Mouse (Mus musculus) midbrain, embryonic 14.5 days (tissue): ENCODE measurements around the gene Upf2. TPM values are rescaled to one million over a fixed set of nuclear protein-coding genes. Genes with fewer than 3 reads are reported as not detected.
"Not testable (repeated sequence)": the region's sequence is repeated elsewhere in the genome, so short reads cannot be mapped to it uniquely, and the experiment has no call there.

ENCODE experiments used
- ATAC-seq: fragments of 200-750 bp; cut with Nextera tagmentation; 2 replicates; pipeline ENCODE4 v1.8.0; 2017; ENCODE audit warnings: moderate number of reproducible peaks, moderate library complexity; ENCODE audit not compliant: low FRiP score, low TSS enrichment
- DNase-seq: peaks from one replicate; pipeline ENCODE4 v3.0.0-alpha.2; 2015
- H3K27ac ChIP-seq: fragments of 300-500 bp; sonication (generic); replicated peaks from 2 replicates; pipeline ENCODE4 v1.5.1; 2014; ENCODE audit warnings: mild to moderate bottlenecking, low read depth, low read length, moderate library complexity
- H3K27me3 ChIP-seq: fragments of 300-500 bp; sonication (generic); 2 replicates; pipeline ENCODE4 v1.6.1; 2014; ENCODE audit warnings: low read length, control low read depth, mixed read lengths; ENCODE audit not compliant: control insufficient read depth, insufficient read depth
- H3K36me3 ChIP-seq: fragments of 300-500 bp; sonication (generic); 2 replicates; pipeline ENCODE4 v1.6.1; 2014; ENCODE audit warnings: low read length, control low read depth; ENCODE audit not compliant: control insufficient read depth, insufficient read depth
- H3K4me1 ChIP-seq: fragments of 300-500 bp; sonication (generic); 2 replicates; pipeline ENCODE4 v1.6.1; 2014; ENCODE audit warnings: mild to moderate bottlenecking, antibody characterized with exemption, low read length, control low read depth; ENCODE audit not compliant: control insufficient read depth, insufficient read depth
- H3K4me2 ChIP-seq: fragments of 300-500 bp; sonication (generic); 2 replicates; pipeline ENCODE4 v1.6.1; 2014; ENCODE audit warnings: mild to moderate bottlenecking, low read length, moderate library complexity
- H3K4me3 ChIP-seq: fragments of 300-500 bp; sonication (generic); replicated peaks from 2 replicates; pipeline ENCODE4 v1.5.1; 2014; ENCODE audit warnings: low read depth, low read length
- H3K9ac ChIP-seq: fragments of 300-500 bp; sonication (generic); replicated peaks from 2 replicates; pipeline ENCODE4 v1.6.1; 2014; ENCODE audit warnings: mild to moderate bottlenecking, low read length, moderate library complexity
- H3K9me3 ChIP-seq: fragments of 300-500 bp; sonication (generic); 2 replicates; pipeline ENCODE4 v1.6.1; 2016; ENCODE audit warnings: low read length, control low read depth, mixed read lengths; ENCODE audit not compliant: control insufficient read depth
- WGBS: fragments of 180-500 bp; shearing (Covaris S2); extraction: QIAGEN DNeasy Blood & Tissue Kit; methylation state at CpG from one replicate; pipeline ENCODE4 v1.1.7; 2014; 5-methylcytosine and 5-hydroxymethylcytosine counted together
- polyA plus RNA-seq: library from polyadenylated mRNA; unstranded; fragments of >200 nt; fragmentation: Nextera tagmentation; extraction: Ambion mirVana; gene quantifications from 2 replicates; pipeline ENCODE4 v1.2.1, GENCODE M21; 2014

Gene Upf2
- polyA plus RNA-seq, 1 experiment from 2014 or later: 12.2 TPM

DNA sequence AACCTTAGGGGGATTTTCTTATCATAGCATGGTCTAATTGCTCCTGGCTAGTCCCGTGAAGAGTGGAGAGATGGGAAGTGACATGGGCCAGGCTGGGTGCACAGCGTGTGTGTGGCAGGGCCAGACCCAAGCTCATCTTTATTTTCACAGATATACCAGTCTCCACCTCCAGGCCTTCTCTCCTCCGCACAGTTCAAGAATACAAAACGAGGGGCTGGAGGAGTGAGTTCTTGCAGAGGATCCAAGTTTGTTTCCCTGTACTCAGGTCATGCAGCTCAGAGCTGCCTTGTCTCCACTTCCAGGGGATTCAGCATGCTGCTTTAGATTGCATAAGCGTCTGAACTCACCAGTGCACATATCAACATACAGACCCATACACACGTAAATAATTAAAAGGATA is 131.3 kb downstream of the Upf2 start:
- Histone ChIP-seq H3K4me2 (no peak overlapping the region), H3K9ac (no peak overlapping the region), H3K27ac (no peak overlapping the region), H3K36me3 (no peaks in the 10 kb centered on the region), H3K4me3 (no peak overlapping the region), H3K9me3 (no peaks in the 10 kb centered on the region), H3K27me3 (no peaks in the 10 kb centered on the region), H3K4me1 (no peaks in the 10 kb centered on the region)
- DNase-seq: no peak
- ATAC-seq: no peak
- 84% methylated on average over 6 of the region's 6 CpGs for WGBS

DNA sequence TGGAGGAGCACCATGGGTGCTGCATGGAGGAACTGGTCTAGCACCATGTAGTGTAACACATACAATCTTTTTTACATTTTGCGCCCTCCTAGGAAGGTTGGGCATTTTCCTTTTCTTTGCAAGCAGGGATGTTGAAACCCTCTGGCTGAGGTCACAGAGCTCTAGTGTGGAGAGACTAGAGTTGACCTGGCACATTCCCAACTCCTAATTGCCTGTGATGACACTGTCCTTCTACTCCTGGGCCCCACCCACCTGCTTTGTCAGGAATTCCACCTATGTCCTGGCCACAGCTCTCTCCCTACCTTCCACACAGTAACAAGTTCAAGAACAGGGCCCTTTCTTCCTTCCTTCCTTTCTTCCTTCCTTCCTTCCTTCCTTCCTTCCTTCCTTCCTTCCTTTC is 132.4 kb downstream of the Upf2 start:
- Histone ChIP-seq H3K27me3 (no peaks in the 10 kb centered on the region), H3K4me3 (no peak overlapping the region), H3K9ac (no peak overlapping the region), H3K4me2 (no peak overlapping the region), H3K9me3 (no peaks in the 10 kb centered on the region), H3K27ac (no peak overlapping the region), H3K4me1 (no peaks in the 10 kb centered on the region), H3K36me3 (no peaks in the 10 kb centered on the region)
- WGBS: 89% methylated on average over 1 of the region's 1 CpGs
- no peak for ATAC-seq
- no peak for DNase-seq

DNA sequence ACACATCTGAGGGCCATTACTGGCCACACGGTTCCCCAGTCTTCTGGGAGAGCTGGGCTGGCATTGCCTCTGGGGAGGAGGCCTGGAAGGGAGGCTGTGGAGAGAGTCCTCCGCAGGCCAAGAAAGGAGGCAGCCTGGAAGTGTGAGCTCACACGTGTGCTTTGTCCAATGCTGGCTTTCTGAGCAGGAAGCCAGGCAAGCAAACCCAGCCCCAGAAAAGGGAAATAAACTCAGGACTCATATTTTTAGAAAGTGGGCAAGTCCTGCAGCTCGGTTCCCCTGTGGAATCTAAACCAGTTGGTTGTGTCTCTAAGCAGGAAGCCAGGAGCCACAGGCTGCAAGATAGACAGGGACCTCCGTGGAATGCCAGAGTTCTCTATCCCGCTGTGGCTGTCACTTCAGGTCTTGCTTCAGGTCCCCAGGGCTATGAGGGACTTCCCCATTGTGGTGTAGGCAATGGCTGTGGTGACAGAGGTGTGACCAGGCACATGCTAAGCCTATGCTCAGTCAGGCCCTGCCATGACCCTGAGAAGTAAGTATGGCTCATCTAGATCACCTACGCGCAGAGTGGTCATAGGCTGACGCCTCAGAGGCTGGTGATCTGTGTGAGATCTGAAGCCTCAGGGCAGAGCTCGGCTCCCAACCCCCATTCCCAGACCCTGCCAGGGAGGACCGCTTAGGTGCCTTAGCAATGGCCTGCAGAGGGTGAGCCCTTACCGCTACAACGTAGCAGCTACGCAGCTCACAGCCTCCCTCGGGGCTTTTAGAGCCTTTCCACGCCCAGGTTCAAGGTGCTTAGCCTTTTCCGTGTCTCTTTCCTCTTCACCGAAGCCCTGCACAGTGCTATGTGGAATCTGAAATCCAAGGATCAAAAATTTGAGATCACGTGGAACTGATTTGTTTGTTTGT is 134.6 kb downstream of the Upf2 start:
- Histone ChIP-seq H3K9me3 (no peaks in the 10 kb centered on the region), H3K4me3 (no peak overlapping the region), H3K27ac (no peak overlapping the region), H3K27me3 (no peaks in the 10 kb centered on the region), H3K36me3 (no peaks in the 10 kb centered on the region), H3K9ac (no peak overlapping the region), H3K4me2 (no peak overlapping the region), H3K4me1 (no peaks in the 10 kb centered on the region)
- no peak for DNase-seq
- 84% methylated on average over 19 of the region's 19 CpGs for WGBS
- ATAC-seq: no peak

DNA sequence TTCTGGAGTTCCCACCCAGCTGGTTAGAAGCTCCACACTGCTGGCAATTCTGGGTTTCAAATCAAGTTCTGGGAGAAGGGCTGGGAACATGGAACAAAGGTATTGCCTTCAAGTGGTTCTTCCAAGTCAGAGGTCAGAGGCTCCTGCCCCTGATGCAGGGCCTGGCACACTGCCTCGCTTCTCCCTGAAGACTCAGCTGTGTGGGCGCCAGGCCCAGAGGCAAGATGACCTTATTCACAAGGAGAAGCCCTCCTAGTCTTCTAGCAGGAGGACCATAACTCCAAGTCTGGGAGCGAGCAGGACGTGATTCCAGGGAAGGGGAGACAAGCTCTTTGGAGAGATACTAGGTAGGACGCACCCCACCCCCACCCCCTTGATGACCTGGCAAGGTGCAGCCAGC is 135.9 kb downstream of the Upf2 start:
- Histone ChIP-seq H3K4me2 (no peak overlapping the region), H3K9me3 (no peaks in the 10 kb centered on the region), H3K9ac (no peak overlapping the region), H3K4me3 (no peak overlapping the region), H3K36me3 (no peaks in the 10 kb centered on the region), H3K4me1 (no peaks in the 10 kb centered on the region), H3K27me3 (no peaks in the 10 kb centered on the region), H3K27ac (no peak overlapping the region)
- WGBS: 90% methylated on average over 5 of the region's 5 CpGs
- DNase-seq (no peak), ATAC-seq (no peak)

DNA sequence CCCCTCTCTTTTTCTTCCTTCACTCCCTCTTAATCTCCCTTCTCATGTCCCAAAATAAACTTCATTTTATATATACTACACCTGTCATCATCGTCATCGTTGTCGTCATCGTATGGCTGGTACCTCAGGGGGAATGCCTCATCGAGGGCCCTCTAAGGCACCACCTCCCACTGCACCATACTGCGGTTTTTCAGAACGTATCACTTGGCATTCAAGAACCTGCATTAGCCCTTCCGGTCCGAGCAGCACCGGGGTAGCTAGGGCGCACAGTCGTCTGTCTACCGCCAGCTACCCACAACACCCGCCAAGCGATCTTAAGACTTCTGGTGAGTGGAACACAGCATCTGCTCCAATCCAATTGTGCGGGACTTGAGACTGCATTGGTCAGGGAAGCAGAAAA is 138.7 kb downstream of the Upf2 start:
- not testable (repeated sequence) for H3K9me3 ChIP-seq, H3K4me2 ChIP-seq, H3K9ac ChIP-seq, H3K4me1 ChIP-seq, H3K27me3 ChIP-seq, H3K4me3 ChIP-seq, H3K36me3 ChIP-seq, DNase-seq, ATAC-seq, H3K27ac ChIP-seq
- 90% methylated on average over 16 of the region's 16 CpGs for WGBS

DNA sequence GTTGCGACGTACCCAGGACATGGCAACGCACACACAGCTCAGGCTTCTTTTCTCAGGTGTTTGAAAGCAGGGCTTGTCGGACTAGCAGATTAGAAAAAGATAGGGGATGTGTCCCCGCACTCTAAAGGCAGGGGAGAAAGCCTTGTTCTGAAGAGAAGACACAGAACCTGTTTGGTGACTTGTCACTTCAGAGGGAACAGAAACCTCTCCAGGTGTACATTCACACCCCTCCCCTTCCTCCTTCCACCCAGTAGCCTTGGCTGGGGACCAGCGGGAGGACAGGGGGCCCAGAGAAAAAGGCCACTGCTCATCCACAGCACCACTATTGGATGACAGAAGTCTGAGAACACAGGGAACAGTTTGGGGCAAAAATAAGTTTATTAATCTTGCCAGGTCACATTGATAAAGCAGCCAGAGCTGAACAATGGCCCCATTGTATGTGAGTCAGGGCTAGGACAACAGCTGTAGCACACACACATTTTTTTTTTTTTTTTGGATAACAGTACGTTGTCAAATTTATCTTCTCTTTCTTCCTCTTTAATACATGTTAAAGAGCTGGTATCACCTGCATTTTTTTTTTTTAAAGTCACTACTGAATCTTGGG is 145.9 kb downstream of the Upf2 start:
- Histone ChIP-seq H3K4me1 (no peaks in the 10 kb centered on the region), H3K27ac (no peak overlapping the region), H3K4me2 (no peak overlapping the region), H3K9me3 (no peaks in the 10 kb centered on the region), H3K9ac (no peak overlapping the region), H3K4me3 (no peak overlapping the region), H3K27me3 (peaks cover 11% of the 10 kb centered on the region; the same call in 1 of the 2 replicates), H3K36me3 (no peaks in the 10 kb centered on the region)
- DNase-seq (no peak), ATAC-seq (no peak)
- 79% methylated on average over 7 of the region's 7 CpGs for WGBS

DNA sequence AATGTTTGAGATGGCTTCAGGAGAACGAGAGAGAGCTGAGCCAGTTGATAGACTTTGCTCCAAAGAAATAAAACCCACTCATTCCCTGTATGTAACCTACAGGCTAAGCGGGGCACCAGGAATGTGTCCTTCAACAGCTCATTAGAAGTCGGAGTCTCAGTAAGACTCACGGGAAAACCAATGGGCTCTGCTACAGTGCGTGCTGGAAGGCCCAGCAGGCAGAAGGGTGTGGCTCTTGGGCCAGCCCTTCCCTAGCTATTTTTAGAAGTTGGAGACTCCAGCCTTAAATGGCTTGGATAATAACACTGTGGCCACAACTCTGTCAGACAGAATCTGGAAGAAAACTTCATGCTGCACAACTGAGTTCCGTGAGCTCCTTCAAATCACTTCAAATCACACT is 147.7 kb downstream of the Upf2 start:
- no peaks in the 10 kb centered on the region for H3K36me3 ChIP-seq
- DNase-seq (no peak), ATAC-seq (no peak)
- WGBS: 48% methylated on average over 6 of the region's 6 CpGs
- H3K4me1 ChIP-seq: no peaks in the 10 kb centered on the region
- H3K4me3 ChIP-seq: no peak overlapping the region
- H3K9ac ChIP-seq: no peak overlapping the region
- peaks cover 11% of the 10 kb centered on the region; the same call in 1 of the 2 replicates for H3K27me3 ChIP-seq
- H3K27ac ChIP-seq: no peak overlapping the region
- no peak overlapping the region for H3K4me2 ChIP-seq
- H3K9me3 ChIP-seq: no peaks in the 10 kb centered on the region

DNA sequence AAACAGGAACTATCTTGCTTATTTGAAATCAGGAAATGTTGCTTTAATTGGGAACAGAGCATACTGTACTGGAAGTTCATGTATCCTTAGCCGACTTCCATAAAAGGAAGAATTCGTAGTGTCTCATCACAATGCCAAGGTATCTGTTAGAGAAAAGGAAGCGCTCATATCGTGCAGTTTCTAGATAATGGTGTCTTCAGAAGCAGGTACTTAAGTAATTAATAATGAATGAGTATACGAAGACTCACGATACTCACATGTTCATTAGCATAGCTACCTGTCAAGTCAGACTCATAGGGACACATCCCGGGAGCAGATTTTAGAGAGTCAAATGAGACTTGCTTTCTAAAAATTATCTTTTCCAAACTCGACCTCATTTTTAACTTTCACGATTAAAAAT is 148.2 kb downstream of the Upf2 start:
- Histone ChIP-seq H3K4me3 (no peak overlapping the region), H3K4me2 (no peak overlapping the region), H3K9me3 (no peaks in the 10 kb centered on the region), H3K9ac (no peak overlapping the region), H3K27me3 (peaks cover 11% of the 10 kb centered on the region; the same call in 1 of the 2 replicates), H3K27ac (no peak overlapping the region), H3K36me3 (no peaks in the 10 kb centered on the region), H3K4me1 (no peaks in the 10 kb centered on the region)
- WGBS: 80% methylated on average over 9 of the region's 9 CpGs
- ATAC-seq (no peak), DNase-seq (no peak)
